Mouse (Mus musculus) neural tube, embryonic 13.5 days (tissue): ENCODE measurements at regions not wholly inside any gene's neighbourhood (a gene's known extent, or its start where the extent isn't known, plus 50 kb on each side); places are given as distances from the start of the nearest gene placed in this dataset. TPM values are rescaled to one million over a fixed set of nuclear protein-coding genes. Genes with fewer than 3 reads are reported as not detected.

Source experiments
- ATAC-seq: fragments of 200-750 bp; cut with Nextera tagmentation; 2 replicates; pipeline ENCODE4 v1.8.0; 2017; ENCODE audit warnings: low read depth, mild to moderate bottlenecking, moderate TSS enrichment, moderate library complexity
- H3K27ac ChIP-seq: fragments of 300-500 bp; sonication (generic); replicated peaks from 2 replicates; pipeline ENCODE4 v1.5.1; 2015; ENCODE audit warnings: moderate library complexity, mild to moderate bottlenecking, inconsistent platforms
- H3K27me3 ChIP-seq: fragments of 300-500 bp; sonication (generic); 2 replicates; pipeline ENCODE4 v1.6.1; 2015; ENCODE audit warnings: mild to moderate bottlenecking, inconsistent platforms
- H3K36me3 ChIP-seq: fragments of 300-500 bp; sonication (generic); 2 replicates; pipeline ENCODE4 v1.6.1; 2015; ENCODE audit warnings: mild to moderate bottlenecking, inconsistent platforms
- H3K4me1 ChIP-seq: fragments of 300-500 bp; sonication (generic); replicated peaks from 2 replicates; pipeline ENCODE4 v1.6.1; 2015; ENCODE audit warnings: inconsistent platforms
- H3K4me2 ChIP-seq: fragments of 300-500 bp; sonication (generic); 2 replicates; pipeline ENCODE4 v1.6.1; 2015; ENCODE audit warnings: inconsistent platforms, mild to moderate bottlenecking, moderate library complexity
- H3K4me3 ChIP-seq: fragments of 300-500 bp; sonication (generic); 2 replicates; pipeline ENCODE4 v1.5.1; 2015; ENCODE audit warnings: mild to moderate bottlenecking, inconsistent platforms
- H3K9ac ChIP-seq: fragments of 300-500 bp; sonication (generic); 2 replicates; pipeline ENCODE4 v1.6.1; 2015; ENCODE audit warnings: moderate library complexity, mild to moderate bottlenecking, inconsistent platforms
- H3K9me3 ChIP-seq: fragments of 300-500 bp; sonication (generic); 2 replicates; pipeline ENCODE4 v1.6.1; 2016; ENCODE audit warnings: inconsistent platforms
- WGBS: fragments of 180-500 bp; shearing (Covaris S2); methylation state at CpG from one replicate; pipeline ENCODE4 v1.1.7; 2015; 5-methylcytosine and 5-hydroxymethylcytosine counted together
- microRNA-seq: library from miRNA; unstranded; fragments of <30 nt; microRNA quantifications from one replicate; pipeline ENCODE4, GENCODE M21; 2016

DNA sequence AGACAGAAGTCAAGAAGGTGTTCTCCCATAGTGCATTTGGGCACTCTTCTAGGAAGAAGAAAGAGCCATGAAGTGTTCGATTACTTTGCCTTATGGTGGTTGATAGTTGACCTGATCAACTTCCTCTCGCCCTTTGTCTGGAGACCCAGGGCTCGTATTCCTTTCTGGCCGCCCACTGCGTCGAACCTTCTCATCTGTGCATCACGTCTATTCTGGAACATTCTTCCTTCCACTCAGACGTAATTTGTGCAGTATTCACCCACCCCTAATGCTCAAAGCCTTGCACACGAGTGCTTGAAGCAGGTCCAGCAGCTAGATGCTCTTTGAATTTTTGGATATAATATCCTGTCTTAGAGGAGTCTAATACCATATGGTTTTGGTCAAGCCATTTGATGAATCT lies 104.2 kb downstream of the 4931417E11Rik start:
- peaks cover 14% of the 10 kb centered on the region for H3K4me1 ChIP-seq
- peaks cover 10% of the 10 kb centered on the region for H3K27me3 ChIP-seq
- no peak overlapping the region for H3K27ac ChIP-seq
- no peak overlapping the region for H3K4me2 ChIP-seq
- no peak overlapping the region for H3K4me3 ChIP-seq
- 89% methylated on average over 9 of the region's 9 CpGs for WGBS
- H3K36me3 ChIP-seq, result no peaks in the 10 kb centered on the region
- no peak for ATAC-seq
- no peaks in the 10 kb centered on the region for H3K9me3 ChIP-seq
- H3K9ac ChIP-seq, result no peak overlapping the region

DNA sequence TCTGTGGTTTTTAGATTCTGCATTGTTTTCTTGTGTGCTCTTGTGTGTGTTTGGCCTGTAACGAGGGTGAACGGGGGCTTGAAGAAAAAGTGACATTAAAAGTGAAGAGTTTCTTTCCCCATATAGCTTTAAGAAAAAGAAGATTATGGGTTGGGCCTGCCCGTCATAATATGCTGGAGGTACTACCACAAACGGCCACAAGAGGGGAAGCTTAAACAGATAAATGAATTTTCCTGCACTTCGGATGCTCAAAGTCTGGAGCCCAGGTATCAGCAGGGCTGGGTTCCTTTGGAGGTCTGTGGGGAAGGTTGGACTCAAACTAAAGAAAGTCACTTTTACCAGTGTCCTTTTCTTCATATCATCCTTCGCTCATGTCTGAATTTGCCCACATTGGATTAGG lies 86.8 kb downstream of the Suclg1 start:
- H3K4me1 ChIP-seq, result no peaks in the 10 kb centered on the region
- H3K9ac ChIP-seq, result no peak overlapping the region
- no peak overlapping the region for H3K27ac ChIP-seq
- 76% methylated on average over 6 of the region's 6 CpGs for WGBS
- H3K4me2 ChIP-seq, result no peak overlapping the region
- no peak overlapping the region for H3K4me3 ChIP-seq
- ATAC-seq, result no peak
- peaks cover 4% of the 10 kb centered on the region; the same call in 1 of the 2 replicates for H3K9me3 ChIP-seq
- no peaks in the 10 kb centered on the region for H3K36me3 ChIP-seq
- no peaks in the 10 kb centered on the region for H3K27me3 ChIP-seq

DNA sequence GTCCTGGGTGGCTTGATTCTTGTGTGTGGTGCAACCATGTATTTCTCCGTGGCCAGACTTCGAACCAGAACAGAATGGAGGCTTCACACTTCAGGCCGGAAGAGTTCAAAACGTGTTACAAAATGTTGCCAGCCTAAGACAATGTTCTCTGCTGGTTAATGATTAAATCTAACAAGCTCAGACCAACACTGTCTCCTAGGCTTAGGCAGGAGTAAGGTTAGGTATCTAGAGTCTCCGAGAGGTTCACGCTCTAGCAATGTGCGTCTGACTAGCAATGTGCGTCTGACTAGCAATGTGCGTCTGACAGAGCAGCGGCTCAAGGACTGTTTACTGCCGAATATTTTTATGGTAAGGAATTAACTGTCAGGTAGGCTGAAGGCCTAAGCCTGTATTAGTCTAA lies 81.5 kb downstream of the Suclg1 start:
- Histone ChIP-seq H3K36me3 (no peaks in the 10 kb centered on the region), H3K27ac (no peak overlapping the region), H3K4me1 (no peaks in the 10 kb centered on the region), H3K9ac (no peak overlapping the region), H3K27me3 (no peaks in the 10 kb centered on the region), H3K9me3 (no peaks in the 10 kb centered on the region), H3K4me2 (no peak overlapping the region), H3K4me3 (no peak overlapping the region)
- WGBS, result 90% methylated on average over 11 of the region's 11 CpGs
- no peak for ATAC-seq

Small RNAs in the stretch of these regions (microRNA-seq; reads per million reads assigned to microRNA genes)
- not detected for gene Gm24370
